Mouse (Mus musculus) C2C12 (cell line): ENCODE results near the gene Fau.

Source experiments
- CTCF ChIP-seq: IDR thresholded peaks from one replicate; pipeline ENCODE4 v1.5.1; 2011; ENCODE audit not compliant: control insufficient read depth, insufficient read depth, insufficient read length
- MAX ChIP-seq: IDR thresholded peaks from one replicate; pipeline ENCODE4 v1.6.1; 2011; ENCODE audit warnings: mild to moderate bottlenecking, control low read depth
- MYOD1 ChIP-seq: IDR thresholded peaks from one replicate; pipeline ENCODE4 v1.6.1; 2011; ENCODE audit warnings: low read depth; ENCODE audit not compliant: control insufficient read depth, insufficient read length
- MYOG ChIP-seq: IDR thresholded peaks from one replicate; pipeline ENCODE4 v1.6.1; 2011; ENCODE audit not compliant: control insufficient read depth, insufficient read length; ENCODE audit errors: extremely low read depth

DNA sequence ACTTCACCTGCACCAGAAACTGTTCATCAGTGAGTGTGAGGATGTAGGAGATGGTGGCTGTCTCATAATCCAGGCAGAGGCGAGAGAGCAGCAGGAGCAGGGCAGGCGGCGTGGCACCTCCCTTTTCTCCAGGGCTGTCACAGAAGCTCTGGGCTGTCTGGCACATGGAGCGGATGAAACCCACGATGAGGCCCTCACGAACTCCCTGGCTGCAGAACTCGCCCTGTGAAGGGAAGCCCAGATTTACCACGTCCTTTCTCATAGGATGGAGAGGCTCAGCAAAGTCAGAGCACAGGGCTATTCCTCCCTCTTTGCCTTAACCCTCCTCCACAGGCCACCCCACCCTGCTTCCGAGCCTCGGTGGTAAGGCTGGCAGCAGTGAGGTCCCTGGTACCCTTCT lies 12.2 kb downstream of the Fau start:
- TF ChIP-seq CTCF, result no peak
- TF ChIP-seq MAX, result no peak
- no peak for TF ChIP-seq MYOD1
- no peak for TF ChIP-seq MYOG
